Mouse (Mus musculus): ENCODE data around the gene Rufy3. TPM values are rescaled to one million over a fixed set of nuclear protein-coding genes. Genes with fewer than 3 reads are reported as not detected.
"Not testable (repeated sequence)": the region's sequence is repeated elsewhere in the genome, so short reads cannot be mapped to it uniquely, and the experiment has no call there.

The Rufy3 gene
- 100 to 1,000 TPM; 170 to 191 TPM for total RNA-seq (2021)

GRCm38 (mm10) chr5:88564501-88565147 lies at the start of gene Rufy3:
Rufy3 (plus strand) TSS chr5:88565040.
- intact Hi-C loops (cut with DNase I) = loop anchor here (2.0 kb wide), 1 partner anchor 18 kb away; no protein-coding TSS in a partner anchor
- peak; percentile 72 to 84 for DNase-seq (ENCODE audit: low spot score in 2 of 2)

- intact Hi-C loops (cut with DNase I) = no loop called here
- DNase-seq (ENCODE audit: low spot score in 2 of 2) = no peak
These were observed 45.6 kb upstream of the Rufy3 start for GRCm38 (mm10) chr5:88519232-88519631.

GRCm38 (mm10) chr5:88527657-88528056 lies 37.2 kb upstream of the Rufy3 start, which contains the start of gene Jchain:
Jchain (minus strand) TSS chr5:88527891.
- intact Hi-C loops (cut with DNase I) = no loop called here

GRCm38 (mm10) chr5:88530908-88531307 lies 33.9 kb upstream of the Rufy3 start:
- DNase-seq (ENCODE audit: low spot score in 2 of 2) = no peak
- intact Hi-C loops (cut with DNase I) = no loop called here

More at GRCm38 (mm10) chr5:88527657-88528056, 37.2 kb upstream of the Rufy3 start, which contains the start of gene Jchain:
- DNase-seq (ENCODE audit: low spot score in 2 of 2) = no peak

GRCm38 (mm10) chr5:88534697-88535096 lies 30.1 kb upstream of the Rufy3 start:
- intact Hi-C loops (cut with DNase I) = no loop called here
- no peak for DNase-seq (ENCODE audit: low spot score in 2 of 2)

- intact Hi-C loops (cut with DNase I) = no loop called here
- no peak for DNase-seq (ENCODE audit: low spot score in 2 of 2)
These were observed 24.0 kb upstream of the Rufy3 start for GRCm38 (mm10) chr5:88540845-88541244.

GRCm38 (mm10) chr5:88542651-88543282 lies 22.1 kb upstream of the Rufy3 start:
- intact Hi-C loops (cut with DNase I) = no loop called here
- DNase-seq (ENCODE audit: low spot score in 2 of 2) = no peak

- DNase-seq (ENCODE audit: low spot score in 2 of 2); intact Hi-C loops (cut with DNase I): not testable (repeated sequence)
These were observed 20.4 kb upstream of the Rufy3 start for GRCm38 (mm10) chr5:88544411-88544810.

- no peak for DNase-seq (ENCODE audit: low spot score in 2 of 2)
- intact Hi-C loops (cut with DNase I) = no loop called here
These were observed 19.3 kb upstream of the Rufy3 start for GRCm38 (mm10) chr5:88545536-88545935.

GRCm38 (mm10) chr5:88553271-88554085 lies 11.4 kb upstream of the Rufy3 start:
- no peak for DNase-seq (ENCODE audit: low spot score in 2 of 2)
- intact Hi-C loops (cut with DNase I) = loop anchor here (10.0 kb wide), 1 partner anchor 121 kb away; the partner anchor contains the start of gene Grsf1

GRCm38 (mm10) chr5:88554086-88554886 lies 10.6 kb upstream of the Rufy3 start, which contains the start of gene Utp3:
Utp3 (plus strand) TSS chr5:88554462.
- intact Hi-C loops (cut with DNase I) = loop anchor here (10.0 kb wide), 1 partner anchor 121 kb away; the partner anchor contains the start of gene Grsf1
- peak; percentile 93 to 95 for DNase-seq (ENCODE audit: low spot score in 2 of 2)

- no peak for DNase-seq (ENCODE audit: low spot score in 2 of 2)
- intact Hi-C loops (cut with DNase I) = loop anchor here (10.0 kb wide), 1 partner anchor 116 kb away; the partner anchor contains the start of gene Grsf1
These were observed 5.8 kb upstream of the Rufy3 start for GRCm38 (mm10) chr5:88558991-88559390.

- DNase-seq (ENCODE audit: low spot score in 2 of 2) = no peak
- intact Hi-C loops (cut with DNase I) = no loop called here
These were observed 3.6 kb upstream of the Rufy3 start for GRCm38 (mm10) chr5:88561080-88561814.

GRCm38 (mm10) chr5:88562863-88563780 lies 1.7 kb upstream of the Rufy3 start:
- intact Hi-C loops (cut with DNase I) = no loop called here
- DNase-seq (ENCODE audit: low spot score in 2 of 2) = no peak

GRCm38 (mm10) chr5:88565148-88566033 lies 551 bp downstream of the Rufy3 start:
- DNase-seq (ENCODE audit: low spot score in 2 of 2) = peak; percentile 66 to 75
- intact Hi-C loops (cut with DNase I) = loop anchor here (2.0 kb wide), 1 partner anchor 17 kb away; no protein-coding TSS in a partner anchor

GRCm38 (mm10) chr5:88566034-88566841 lies 1.4 kb downstream of the Rufy3 start:
- intact Hi-C loops (cut with DNase I) = no loop called here
- no peak for DNase-seq (ENCODE audit: low spot score in 2 of 2)
